Mouse (Mus musculus): ENCODE data around the gene Theg.
A peak's percentile ranks its signal among the peaks of the same experiment; 100 is the strongest.

Theg gene

DNA sequence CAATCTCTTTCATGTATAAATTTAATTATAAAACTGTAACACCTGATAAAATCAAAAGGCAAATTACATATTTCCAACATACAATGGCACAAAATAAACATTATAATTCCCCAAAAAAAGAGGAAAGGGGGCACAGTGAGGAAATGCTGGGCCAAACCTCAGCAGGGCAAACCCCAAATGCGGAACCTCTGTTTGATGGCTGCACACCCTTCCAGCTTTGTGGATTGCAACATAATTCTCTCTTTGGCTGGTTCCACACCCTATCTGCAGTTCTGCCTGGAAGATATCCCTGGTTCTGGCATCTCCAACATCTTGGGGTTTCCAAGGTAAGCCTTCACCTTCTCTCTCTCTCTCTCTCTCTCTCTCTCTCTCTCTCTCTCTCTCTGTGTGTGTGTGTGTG, 3.6 kb upstream of the Theg start:
- no peak for DNase-seq

DNA sequence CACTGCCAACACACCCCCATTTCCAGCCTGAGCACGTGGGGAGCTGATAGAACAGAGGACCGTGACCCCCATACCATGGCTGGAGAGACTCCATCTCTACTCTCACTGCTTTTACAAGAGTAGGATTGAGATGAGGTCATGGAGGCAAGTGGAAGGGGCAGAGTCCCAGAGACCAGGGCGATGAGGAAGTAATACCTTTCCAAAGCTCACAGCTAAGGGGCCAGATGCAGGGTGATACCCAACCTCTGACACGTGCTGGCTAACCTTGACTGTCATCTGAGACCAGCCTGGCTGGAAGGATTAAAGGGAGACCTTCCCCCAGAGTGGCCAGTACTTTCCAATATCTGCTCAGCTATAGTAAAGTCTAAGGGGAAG, 608 bp upstream of the Theg start:
- no peak for DNase-seq

DNA sequence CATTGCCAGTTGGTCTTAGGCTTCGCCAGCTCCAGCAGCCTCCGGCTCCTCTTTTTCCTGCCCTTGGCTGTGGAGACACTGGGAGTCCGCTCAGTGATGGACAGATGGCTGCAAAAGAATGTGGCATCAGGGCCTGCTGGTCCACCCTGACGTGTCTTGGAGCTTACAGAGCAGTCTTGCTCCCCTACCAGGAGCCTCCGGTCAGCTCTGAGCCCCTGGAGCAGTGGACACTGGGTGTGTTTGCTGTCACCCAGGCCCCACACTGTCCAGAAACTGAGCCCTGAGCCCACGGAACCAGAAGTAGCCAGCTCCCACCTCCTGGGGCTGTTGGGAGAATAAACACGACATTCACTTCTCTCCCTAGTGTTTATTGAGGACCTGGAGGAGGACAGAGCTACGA, 888 bp downstream of the Theg start:
- no peak for DNase-seq

DNA sequence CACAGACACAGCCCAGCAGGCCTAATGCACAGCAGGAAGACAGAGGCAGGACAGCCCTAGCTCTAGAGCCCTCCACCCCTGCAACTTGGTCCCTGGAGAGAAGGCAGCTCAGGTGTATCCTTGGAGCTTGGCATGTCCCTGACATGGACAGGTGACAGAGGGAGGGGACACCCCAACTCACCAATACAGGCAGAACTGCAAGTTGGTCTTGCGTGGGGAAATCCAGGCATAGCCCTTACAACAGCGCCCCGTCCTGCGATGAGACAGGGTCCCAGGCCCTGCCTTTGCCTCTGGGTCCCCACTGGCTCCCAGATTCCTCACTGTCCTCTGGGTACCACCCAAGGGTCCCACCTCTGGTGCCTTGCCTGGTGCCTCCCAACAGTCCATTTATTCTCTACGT, 1.4 kb downstream of the Theg start:
- DNase-seq = no peak

DNA sequence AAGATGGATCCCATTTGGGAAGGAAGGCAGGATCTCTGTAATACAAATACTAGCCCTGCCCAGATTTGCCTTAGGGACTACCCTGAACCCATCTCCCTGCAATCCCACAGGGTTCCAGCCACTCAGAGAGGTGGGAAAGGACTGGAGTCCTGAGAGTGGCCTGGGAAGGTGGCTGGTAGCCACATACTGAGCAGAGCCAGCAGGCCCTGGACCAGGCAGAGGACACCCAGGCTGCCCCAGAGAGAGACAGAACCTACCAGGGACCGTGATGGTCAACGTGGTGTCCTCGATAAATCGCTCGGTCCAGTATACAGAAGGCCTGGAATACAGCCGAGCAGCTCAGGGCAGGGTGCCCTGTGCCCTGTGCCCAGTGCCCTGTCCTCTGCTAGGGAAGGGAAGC, 2.0 kb downstream of the Theg start:
- DNase-seq = no peak

DNA sequence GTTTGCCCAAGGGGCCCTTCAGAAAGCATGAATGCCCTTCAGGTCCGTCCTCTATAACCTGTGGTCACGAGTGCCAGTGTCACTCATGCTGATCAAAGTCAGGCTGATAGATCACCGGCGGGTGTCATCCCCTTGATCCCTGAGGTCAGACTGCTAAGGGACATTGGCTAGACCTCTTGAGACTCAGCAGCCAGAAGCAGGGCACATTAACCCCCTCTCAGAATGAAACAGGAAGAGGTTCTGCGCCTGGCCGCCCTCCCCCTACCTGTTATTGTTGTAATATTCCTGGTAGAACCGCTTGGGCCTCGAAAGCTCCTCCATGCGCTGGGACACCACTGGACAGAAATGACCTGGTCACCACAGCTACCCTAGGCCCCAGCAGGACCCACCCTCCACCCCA, 2.7 kb downstream of the Theg start:
- no peak for DNase-seq

DNA sequence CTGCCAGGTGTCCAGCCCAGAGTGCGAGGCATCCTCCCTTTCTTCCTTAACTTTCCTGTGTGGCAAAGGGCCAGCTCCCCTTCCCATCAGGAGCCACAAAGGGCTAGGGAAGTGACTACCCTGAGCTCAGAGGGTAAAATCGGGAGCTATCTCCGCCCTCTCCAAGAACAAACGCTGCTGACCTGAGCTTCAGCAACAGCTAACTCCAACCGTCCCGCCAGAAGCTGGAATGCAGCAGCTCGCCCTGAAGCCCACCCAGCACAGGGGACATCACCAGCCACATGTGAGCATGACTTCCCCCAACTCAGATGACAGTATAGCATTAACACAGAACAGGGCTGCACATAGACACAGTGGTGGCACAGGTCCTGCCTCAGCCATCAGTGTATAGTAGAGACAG, 3.1 kb downstream of the Theg start:
- DNase-seq = no peak

DNA sequence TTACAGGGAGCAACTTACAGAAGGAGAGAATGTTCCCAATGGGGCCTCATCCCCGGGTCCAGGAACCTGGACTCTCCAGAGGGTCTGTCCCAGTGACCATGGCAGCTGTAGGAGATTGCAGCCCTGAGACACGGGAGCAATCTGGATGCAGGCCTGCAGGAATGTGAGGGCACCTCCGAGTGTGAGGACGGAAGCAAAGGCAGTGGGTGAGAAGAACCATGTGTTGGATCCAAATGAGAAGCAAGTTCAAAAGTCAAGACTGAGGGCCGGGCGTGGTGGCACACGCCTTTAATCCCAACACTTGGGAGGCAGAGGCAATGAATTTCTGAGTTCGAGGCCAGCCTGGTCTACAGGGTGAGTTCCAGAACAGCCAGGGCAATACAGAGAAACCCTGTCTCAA, 5.6 kb downstream of the Theg start:
- DNase-seq = no peak

DNA sequence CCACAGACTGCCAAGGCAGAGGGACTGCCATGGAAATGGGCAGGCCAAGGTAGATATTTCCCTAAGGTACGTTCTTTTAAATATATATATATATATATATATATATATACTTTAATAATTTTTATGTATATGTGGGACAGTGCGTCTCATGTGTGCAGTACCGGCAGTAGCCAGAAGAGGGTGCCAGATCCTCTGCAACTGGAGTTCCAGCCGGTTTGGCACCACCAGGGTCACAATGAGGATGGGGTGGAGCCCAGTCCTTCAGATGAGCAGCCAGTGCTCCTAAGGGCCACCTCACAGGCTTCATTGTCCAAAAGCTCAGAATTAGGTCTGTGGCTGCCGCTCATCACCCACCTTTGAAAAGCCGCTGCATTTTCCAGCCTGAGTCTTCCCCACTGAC, 6.3 kb downstream of the Theg start:
- DNase-seq = peak; percentile 42

DNA sequence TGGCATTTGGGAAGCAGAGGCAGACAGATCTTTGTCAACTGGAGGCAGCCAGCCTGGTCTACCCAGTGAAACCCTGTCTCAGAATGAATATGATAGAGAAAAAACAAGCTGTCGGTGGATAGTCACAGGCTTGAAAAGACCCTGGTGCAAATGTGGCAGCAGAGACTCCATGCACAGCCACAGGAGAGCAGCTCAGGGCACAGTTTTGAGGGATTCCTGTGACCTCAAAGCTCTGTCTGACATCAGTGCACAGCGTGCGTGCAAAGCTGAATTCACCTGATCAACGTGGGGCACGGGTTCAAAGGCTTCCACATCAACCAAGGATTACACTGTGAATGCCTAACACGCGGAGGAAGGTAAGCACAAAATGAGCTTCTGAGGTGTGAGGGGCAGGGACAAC, 6.8 kb downstream of the Theg start:
- DNase-seq = no peak

DNA sequence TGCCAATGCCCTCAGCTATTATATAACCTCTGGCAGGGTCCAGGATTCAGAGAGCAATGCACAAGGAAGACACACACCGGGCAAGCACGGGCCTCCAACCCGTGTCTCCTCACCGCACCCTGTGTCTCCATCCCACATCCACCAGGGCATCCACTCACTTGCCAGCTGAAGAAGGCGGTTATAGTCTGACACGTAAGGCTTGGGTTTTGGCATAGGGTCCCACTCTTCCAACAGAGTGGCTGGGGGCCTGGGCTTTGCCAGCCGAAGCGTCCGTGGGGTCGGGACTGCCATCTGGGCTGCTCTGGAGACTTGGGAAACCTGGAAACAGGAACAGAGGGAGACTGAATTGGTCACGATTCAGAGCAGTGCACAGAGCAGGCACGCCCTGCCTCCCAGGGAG, 7.3 kb downstream of the Theg start:
- no peak for DNase-seq

DNA sequence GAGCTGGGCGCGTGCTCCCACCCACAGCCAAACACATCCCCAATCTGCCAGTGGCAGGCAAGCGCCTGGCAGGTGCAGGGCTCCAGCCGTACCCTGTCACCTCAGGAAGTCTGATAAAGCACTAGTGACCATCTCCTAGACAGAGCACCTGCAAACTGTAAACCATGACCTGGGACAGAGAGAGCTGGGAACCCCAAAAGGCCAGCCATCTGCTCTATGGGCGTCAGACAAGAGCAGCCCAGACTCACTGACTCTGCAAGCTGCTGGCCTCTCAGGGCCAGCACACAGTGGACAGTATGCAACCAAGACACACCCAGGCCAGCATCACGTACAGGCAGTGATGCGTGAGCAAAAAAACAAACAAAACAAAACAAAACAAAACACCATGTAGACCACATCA, 8.2 kb downstream of the Theg start:
- DNase-seq = no peak

DNA sequence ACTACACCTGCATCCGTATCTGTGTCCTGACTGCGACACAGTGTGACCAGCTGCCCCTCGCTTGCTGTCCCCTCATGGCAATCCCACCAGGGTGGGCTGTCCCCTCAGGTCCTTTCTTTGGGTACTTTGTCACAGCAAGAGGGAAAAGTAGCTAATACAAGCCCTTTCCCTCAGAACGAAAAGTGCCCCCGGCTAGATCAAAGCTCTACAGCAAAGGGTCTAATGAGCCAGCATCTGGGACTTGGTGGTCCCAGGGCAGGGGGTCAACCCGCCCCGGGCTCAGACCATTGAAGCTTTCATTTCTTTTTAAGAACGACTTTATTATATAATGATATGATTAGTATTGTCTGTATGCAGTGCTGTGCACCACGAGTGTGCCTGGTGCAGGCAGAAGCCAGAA, 8.9 kb downstream of the Theg start:
- no peak for DNase-seq

DNA sequence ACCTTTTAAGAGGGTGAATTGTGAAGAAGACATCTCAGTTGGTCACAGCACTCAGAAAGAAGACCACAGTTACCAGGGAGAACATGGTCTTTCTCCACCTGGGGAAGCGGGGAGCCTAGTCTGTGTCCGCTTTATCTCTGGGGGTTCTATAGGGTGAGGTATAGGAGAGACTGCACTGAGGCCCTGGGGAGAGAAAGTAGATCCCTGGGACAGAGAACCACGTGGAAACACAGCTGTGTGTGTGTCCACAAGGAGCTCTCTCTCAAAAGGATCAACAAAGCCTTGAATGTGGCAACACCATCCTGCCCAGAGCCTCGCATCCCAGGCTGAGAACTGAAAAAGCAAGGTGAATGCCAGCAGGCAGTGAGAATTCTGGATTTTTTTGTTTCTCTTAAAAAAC, 9.8 kb downstream of the Theg start:
- no peak for DNase-seq

DNA sequence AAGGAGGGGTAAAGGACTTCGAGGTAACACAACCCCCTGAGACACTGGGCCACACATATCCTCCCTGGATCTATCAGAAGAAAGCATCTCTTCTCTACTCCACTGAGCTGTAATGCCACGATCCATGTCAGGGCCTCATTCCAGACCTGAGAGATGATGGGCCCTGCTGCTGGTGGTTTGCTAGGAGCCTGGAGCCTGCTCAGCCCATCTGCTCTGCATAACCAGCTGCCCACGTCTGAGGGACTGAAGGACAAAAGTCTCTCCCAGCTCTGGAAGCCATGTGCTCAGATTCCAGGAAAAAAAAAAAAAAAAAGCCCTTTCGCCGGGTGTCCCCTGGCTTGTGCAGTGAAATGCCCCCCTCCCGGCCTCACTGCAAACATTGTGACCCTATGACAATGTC, 11.4 kb downstream of the Theg start:
- DNase-seq = no peak

DNA sequence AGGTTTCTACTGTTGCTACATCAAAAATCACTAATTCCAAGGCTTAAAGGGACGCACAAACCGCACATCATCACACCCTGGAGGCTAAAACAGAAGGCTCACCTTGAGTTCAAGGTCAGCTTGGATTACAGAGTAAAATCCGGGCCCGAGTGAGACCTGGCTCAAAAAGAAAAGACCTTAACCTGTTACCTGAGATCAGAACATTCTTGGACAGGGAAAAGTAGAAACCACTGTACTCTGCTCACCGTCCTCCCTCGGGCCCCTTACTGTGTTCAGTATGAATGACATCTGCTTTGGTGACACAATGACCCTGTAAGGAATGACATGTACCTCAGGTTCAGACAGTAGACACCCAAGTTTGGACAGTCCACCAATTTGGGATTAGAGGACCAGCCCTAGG, 12.3 kb downstream of the Theg start:
- DNase-seq = no peak

DNA sequence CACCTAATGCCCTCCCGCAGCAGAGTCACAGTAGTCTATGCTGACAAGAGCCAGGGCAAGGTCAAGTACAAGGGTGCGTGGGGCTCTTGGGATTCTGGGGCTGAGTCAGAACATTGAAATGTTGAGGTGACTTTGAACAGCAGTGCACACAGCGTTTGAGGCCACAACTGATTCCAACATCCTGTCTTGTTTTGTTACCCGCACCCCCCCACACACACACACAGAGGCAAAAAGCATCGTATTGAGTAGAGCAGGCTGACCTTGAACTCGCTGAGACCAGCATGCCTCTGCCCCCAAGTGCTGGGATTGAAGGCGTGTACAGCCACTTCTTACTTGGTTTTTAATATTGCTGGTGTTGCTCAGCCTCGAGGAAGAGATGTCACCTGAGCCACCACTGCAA, 12.8 kb downstream of the Theg start:
- no peak for DNase-seq

DNA sequence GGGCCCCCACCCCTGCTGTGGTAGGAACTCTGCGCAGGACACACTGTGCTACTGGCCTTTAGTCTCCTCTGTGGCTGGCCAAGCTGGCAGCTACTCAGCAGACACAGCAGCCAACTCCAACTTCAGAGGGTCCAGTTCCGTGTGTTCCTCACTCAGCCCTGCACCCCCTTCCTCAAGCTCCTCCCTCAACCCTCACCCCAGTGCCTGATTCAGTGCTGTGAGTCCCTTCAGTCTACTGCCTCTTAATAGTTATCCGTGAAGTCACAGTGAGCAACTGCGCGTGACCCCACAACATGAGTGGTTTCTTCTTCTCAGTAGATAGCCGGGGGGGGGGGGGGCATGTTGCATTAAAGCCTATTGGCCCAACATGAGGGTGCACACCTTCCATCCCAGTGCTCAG, 13.5 kb downstream of the Theg start:
- DNase-seq = no peak

DNA sequence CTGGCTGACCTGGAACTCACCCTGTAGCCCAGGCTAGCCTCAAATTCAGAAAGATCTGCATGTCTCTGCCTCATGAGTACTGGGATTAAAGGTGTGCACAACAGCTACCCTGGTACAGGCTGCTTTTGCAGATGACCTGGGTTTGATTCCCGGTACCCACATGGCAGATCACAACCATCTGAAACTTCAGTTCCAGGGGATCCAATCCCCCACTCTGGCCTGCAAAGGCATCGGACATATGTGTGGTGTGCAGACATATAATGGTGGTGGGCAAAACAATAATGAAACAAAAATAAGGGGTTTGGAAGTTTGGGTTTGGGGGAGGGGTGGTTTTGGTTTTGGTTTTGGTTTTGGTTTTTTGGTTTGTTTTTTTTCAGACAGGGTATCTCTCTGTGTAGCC, 15.8 kb downstream of the Theg start:
- DNase-seq = no peak

DNA sequence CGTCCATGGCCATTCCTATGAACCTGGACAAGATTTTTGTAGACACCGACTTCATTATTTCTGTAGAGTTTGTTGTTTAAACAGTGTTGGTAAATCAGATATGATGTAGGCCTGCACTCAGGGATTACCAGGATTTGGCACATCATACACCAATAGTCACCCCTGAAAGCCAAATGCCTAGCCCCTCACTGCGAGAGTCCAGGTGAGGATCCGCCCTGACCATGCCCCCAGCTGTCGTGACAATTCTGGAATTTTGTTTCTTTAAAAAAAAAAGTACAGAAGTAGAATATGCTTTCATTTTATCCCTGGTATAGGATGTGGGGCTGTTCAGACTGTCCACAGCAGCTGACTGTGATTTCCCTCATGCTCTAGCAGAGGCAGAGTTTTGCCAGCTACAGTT, 17.2 kb downstream of the Theg start:
- DNase-seq = no peak

DNA sequence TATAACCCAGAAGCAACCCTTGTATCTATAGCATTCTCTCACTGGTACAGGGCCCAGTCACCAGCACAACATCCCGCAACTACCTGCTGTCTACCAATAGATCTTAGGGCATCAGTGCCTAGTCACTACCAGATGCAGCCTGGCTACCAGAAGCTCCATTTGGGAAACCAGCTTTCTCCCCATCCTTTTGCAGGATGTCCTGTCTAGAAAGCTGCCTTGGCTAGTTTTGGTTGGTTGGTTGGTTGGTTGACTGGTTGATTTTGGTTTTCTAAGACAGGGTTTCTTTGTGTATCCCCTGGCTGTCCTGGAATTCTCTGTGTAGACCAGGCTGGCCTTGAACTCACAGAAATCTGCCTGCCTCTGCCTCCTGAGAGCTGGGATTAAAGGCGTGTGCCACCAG, 27.4 kb downstream of the Theg start:
- no peak for DNase-seq

DNA sequence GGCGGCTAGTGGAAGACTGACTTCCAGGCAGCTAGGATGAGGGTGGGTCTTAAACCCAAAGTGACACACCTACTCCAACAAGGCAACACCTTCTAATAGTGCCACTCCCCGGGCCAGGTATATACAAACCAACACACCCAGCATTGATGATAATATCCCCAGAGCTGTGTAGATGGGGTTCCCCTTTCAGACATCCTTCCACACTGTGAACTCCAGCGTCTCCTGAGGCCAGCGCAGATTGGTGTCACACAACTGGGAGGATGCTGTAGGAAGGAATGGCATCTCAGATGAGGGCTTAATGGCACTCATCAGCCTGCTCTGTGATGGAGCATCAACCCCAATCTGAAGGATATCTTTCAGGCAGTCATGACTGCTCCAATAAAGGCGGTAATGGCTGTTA, 29.6 kb downstream of the Theg start:
- no peak for DNase-seq

DNA sequence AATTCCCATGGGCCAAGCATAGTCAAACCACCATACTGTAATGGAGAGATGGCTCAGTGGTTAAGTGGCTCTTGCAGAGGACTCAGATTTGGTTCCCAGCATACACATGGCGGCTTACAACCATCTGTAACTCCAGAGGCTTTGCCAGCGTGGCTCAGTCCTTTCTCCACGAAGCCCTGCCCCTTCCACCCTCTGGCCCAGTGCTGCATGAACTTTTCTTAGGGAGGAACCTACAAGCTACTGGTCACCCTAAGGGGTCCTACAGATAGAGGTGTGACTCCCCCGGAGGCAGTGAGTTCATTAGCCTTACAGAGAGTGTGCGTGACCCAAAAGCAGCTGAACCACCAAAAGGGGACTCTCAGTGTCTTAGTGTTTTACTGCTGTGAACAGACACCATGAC, 30.2 kb downstream of the Theg start:
- no peak for DNase-seq

DNA sequence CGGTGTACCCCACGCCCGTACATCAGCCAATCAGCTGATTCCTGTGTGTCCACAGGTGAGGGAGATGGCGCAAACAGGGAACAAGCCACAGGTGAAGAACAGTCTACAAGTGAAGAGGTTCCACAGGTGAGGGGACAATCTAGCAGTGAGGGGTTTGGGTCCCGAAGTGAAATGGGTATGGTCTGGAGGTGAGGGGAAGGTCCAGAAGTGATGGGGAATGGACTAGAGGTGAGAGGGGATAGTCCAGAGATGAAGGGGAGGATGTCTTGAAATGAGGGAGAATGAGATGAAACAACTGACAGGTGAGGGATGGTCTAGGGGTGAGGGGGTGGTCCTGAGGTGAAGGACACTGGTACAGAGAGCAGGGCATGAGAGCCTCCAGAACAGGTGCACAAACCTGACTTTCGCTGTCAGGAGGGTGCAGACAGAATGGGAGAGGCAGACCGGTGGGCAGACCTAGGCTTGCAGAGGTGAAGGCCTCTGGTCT, 31.9 kb downstream of the Theg start:
- no peak for DNase-seq

DNA sequence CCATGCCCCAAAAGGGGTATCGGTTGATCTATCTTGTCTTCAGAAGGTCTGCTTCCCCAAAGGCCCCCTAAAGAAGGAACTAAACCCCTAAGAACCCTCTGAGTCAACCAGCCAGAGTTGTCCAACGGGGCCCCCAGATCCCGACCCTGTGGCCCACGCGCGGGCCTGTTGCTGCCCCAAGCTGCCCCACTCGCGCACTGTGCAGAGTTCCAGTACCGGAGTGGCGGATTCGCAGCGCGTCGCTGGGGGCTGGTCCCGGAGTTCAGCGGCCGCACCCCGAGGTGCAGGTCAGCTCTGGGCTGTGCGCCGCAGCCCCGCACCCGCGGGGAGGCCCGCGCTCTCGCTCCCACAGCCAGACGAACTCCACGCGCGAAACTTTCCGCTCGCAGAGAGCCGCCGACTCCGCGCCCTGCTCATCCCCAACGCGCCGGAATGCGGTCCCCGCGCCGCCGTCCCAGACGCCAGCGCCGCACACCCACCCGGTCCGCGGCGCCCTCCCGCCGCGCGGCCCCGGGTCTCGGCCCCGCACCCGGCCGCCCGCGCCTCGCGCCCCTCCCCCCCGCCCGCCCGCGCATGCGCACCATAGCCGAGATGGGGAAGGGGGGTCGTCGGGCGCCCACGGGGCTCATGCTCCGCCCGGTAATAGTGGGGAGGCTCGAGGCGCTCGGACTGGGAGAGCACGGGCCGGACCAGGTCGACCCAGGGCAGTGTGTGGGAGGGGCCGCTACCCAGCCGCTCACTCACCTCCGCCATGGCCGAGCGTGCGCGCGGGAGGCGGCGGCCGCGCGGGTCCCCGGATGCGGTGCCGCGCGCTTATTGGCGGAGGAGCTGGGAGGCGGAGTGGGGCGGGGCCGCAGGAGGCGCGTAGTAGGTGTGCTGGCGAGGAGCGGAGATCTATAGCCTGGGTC, 32.5 kb downstream of the Theg start, which contains the start of gene Mier2:
Gene Mier2 (minus strand): TSS at position 870 of the 908 bp plus-strand sequence.
- peak; percentile 75 for DNase-seq
